Mouse (Mus musculus): ENCODE measurements around the gene Rtn2. TPM values are rescaled to one million over a fixed set of nuclear protein-coding genes. Genes with fewer than 3 reads are reported as not detected.
A peak's percentile ranks its signal among the peaks of the same experiment; 100 is the strongest.

The Rtn2 gene
- polyA plus RNA-seq, 1 experiment from 2014 or later = 27.2 TPM

DNA sequence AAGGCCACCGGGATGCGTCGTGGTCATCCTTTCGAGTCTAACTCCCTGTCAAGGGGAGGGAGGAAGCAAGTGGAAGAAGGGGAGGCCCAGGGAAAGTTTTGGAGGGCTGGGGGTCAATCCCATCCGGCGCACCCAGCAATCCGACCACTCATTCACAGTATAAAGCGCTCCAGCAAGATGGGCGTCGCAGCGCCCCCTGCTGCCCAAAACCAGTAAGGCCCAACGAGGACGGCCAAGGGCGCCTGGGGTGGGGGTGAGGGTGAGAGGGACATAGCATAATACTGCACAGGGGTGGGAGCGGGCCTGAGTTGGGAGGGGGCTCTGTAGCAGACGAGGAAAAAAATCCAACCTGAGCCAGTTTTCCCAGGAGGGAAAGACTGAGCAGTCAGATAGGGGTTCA is 21.3 kb downstream of the Rtn2 start:
- 1% methylated on average over 16 of the region's 16 CpGs for WGBS
- peaks cover 56% of the 10 kb centered on the region for H3K27me3 ChIP-seq
- ATAC-seq (replicated peaks; ENCODE audit: insufficient number of reproducible peaks, insufficient read depth, low FRiP score, low read depth) = no peak
- H3K9me3 ChIP-seq (replicated peaks) = no peaks in the 10 kb centered on the region
- H3K4me3 ChIP-seq = peak overlapping the region; percentile 45
- H3K36me3 ChIP-seq = no peaks in the 10 kb centered on the region
- peaks cover 39% of the 10 kb centered on the region for H3K4me1 ChIP-seq (replicated peaks)
- H3K9ac ChIP-seq = peak overlapping the region; percentile 35; the same call in 1 of the 2 replicates
- no peak overlapping the region for H3K27ac ChIP-seq
- peak overlapping the region; percentile 64 for H3K4me2 ChIP-seq

- 2% methylated on average over 48 of the region's 48 CpGs for WGBS
- Histone ChIP-seq H3K9me3 (replicated peaks) (no peaks in the 10 kb centered on the region), H3K4me1 (replicated peaks) (peaks cover 47% of the 10 kb centered on the region), H3K9ac (peak overlapping the region; percentile 30), H3K4me2 (peak overlapping the region; percentile 64), H3K4me3 (peak overlapping the region; percentile 45), H3K36me3 (no peaks in the 10 kb centered on the region), H3K27ac (no peak overlapping the region), H3K27me3 (peaks cover 56% of the 10 kb centered on the region)
- no peak for ATAC-seq (replicated peaks; ENCODE audit: insufficient number of reproducible peaks, insufficient read depth, low FRiP score, low read depth)
These were observed 22.3 kb downstream of the Rtn2 start for GRCm38 (mm10) chr7:19304501-19305412.

DNA sequence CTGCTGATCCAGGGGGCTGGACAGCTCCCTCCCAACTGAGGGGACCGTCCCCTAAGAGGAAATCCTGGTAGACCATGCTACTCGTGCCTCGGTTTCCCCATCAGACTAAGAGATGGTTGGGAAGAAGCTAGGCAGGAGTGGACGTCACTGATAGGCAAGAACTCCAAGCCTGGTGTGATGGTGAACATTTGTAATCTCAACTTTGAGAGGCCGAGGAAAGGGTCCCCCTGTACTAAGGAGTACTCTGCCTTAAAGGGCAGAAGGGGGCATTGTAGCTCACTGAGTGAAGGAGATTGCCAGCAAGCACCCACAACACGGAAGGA is 22.9 kb downstream of the Rtn2 start:
- Histone ChIP-seq H3K27ac (no peak overlapping the region), H3K9me3 (replicated peaks) (no peaks in the 10 kb centered on the region), H3K4me2 (peak overlapping the region; percentile 64), H3K27me3 (peaks cover 56% of the 10 kb centered on the region), H3K36me3 (no peaks in the 10 kb centered on the region), H3K9ac (no peak overlapping the region), H3K4me1 (replicated peaks) (peaks cover 47% of the 10 kb centered on the region), H3K4me3 (peak overlapping the region; percentile 45)
- WGBS = 13% methylated on average over 6 of the region's 6 CpGs
- no peak for ATAC-seq (replicated peaks; ENCODE audit: insufficient number of reproducible peaks, insufficient read depth, low FRiP score, low read depth)

DNA sequence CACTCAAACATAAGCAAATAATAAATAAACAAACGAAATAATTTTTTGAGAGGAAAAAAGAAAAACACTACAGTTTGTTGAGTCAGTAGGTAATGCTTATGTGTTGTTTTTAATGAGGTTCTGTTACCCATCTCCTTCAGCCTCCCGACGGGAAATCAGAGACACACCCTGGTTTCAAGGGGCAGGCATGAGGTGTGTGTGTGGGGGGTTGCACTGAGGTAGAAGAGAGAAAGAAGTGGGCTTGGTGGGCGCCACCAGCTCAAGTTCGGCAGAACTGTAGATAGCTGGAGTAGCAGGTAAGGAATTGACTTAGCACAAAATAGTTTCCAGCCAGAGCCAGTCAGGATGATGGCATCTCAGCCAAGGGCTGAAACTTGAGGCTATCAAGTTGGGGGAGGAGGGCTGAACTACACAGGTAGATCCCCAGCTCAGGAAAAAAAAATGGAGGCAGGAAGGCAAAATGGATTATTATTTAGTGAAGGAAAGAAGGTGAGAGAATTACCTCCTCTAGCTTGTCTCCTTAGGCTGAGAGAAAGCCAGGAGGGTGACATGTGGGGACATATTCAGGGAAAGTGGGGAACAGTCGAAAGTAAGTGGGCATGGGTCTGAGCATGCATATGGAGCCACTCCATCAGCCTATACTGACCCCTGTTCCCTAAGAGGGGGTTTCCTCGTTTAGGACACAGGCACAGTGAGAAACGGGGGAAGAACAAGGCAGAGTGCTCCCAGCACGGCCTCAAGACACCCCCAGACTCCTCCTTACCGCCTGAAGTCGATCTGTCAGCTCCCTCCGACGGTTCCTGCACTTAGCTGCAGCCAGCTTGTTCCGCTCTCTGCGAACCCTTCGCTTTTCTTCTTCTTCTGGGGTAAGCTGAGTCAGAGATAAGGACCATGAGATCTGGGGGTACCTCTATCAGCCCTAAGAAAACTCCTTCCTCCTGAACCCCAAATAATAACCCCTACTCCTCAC is 23.7 kb downstream of the Rtn2 start:
- peaks cover 49% of the 10 kb centered on the region for H3K4me1 ChIP-seq (replicated peaks)
- WGBS = 50% methylated on average over 16 of the region's 16 CpGs

DNA sequence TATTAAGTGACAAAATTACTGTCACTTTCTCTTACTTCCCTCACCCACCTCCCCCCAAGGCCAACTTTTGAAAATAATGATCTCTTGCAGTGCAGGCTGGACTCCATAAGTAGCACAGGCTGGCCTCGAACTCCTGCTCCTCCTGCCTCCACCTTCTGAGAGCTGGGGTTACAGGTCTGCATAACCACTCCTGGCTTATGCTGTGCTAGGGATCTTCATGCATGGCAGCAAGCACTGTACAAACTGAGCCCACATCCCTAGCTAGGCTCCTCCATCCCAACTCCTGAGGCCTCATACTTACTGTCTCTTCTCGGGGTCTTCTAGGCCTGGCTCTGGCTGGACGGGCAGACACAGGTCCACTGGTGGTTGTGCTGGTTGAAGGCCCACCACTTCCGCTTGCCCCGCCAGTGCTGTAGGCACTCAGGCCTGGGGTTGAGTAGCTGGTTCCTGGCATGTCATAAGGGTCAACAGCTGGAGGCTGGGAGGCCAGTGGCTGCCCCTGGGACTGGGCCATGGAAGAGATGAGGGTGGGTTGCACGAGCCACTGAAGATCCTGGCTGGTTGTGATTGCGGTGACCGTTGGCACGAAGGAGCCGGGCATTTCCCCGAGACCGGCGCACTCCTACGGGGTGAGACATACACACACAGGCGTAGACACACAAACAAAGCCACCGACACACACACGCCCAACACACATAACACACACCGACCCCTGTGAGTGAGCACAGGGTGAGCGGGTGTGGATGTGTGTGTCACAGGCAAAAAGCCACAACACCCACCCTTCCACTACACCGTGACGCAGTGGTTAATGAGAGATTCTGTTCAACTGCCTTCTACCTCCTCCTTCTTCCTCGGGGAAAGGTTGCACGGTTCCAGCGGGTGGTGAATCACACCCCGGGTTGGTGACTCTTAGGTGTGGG is 24.7 kb downstream of the Rtn2 start:
- H3K4me3 ChIP-seq = no peak overlapping the region; the same call in 1 of the 2 replicates
- H3K36me3 ChIP-seq = no peaks in the 10 kb centered on the region
- H3K4me2 ChIP-seq = peak overlapping the region; percentile 99
- H3K4me1 ChIP-seq (replicated peaks) = peaks cover 41% of the 10 kb centered on the region
- peaks cover 50% of the 10 kb centered on the region for H3K27me3 ChIP-seq
- ATAC-seq (replicated peaks; ENCODE audit: insufficient number of reproducible peaks, insufficient read depth, low FRiP score, low read depth) = no peak
- H3K27ac ChIP-seq = no peak overlapping the region
- WGBS = 71% methylated on average over 25 of the region's 25 CpGs
- H3K9me3 ChIP-seq (replicated peaks) = no peaks in the 10 kb centered on the region
- H3K9ac ChIP-seq = no peak overlapping the region

More for the DNA sequence above, 23.7 kb downstream of the Rtn2 start:
- H3K9me3 ChIP-seq (replicated peaks) = no peaks in the 10 kb centered on the region
- no peak overlapping the region for H3K9ac ChIP-seq
- no peak overlapping the region for H3K4me2 ChIP-seq
- no peak overlapping the region for H3K27ac ChIP-seq
- no peak overlapping the region for H3K4me3 ChIP-seq
- H3K36me3 ChIP-seq = no peaks in the 10 kb centered on the region
- ATAC-seq (replicated peaks; ENCODE audit: insufficient number of reproducible peaks, insufficient read depth, low FRiP score, low read depth) = no peak
- H3K27me3 ChIP-seq = peaks cover 56% of the 10 kb centered on the region

GRCm38 (mm10) chr7:19307739-19308453 is 25.5 kb downstream of the Rtn2 start:
- peak; percentile 36 for ATAC-seq (replicated peaks; ENCODE audit: insufficient number of reproducible peaks, insufficient read depth, low FRiP score, low read depth)
- Histone ChIP-seq H3K4me1 (replicated peaks) (peaks cover 41% of the 10 kb centered on the region), H3K4me2 (peak overlapping the region; percentile 99), H3K4me3 (peak overlapping the region; percentile 57), H3K36me3 (no peaks in the 10 kb centered on the region), H3K9ac (peak overlapping the region; percentile 60), H3K27me3 (peaks cover 41% of the 10 kb centered on the region), H3K27ac (peak overlapping the region; percentile 87), H3K9me3 (replicated peaks) (no peaks in the 10 kb centered on the region)
- 2% methylated on average over 18 of the region's 18 CpGs for WGBS

DNA sequence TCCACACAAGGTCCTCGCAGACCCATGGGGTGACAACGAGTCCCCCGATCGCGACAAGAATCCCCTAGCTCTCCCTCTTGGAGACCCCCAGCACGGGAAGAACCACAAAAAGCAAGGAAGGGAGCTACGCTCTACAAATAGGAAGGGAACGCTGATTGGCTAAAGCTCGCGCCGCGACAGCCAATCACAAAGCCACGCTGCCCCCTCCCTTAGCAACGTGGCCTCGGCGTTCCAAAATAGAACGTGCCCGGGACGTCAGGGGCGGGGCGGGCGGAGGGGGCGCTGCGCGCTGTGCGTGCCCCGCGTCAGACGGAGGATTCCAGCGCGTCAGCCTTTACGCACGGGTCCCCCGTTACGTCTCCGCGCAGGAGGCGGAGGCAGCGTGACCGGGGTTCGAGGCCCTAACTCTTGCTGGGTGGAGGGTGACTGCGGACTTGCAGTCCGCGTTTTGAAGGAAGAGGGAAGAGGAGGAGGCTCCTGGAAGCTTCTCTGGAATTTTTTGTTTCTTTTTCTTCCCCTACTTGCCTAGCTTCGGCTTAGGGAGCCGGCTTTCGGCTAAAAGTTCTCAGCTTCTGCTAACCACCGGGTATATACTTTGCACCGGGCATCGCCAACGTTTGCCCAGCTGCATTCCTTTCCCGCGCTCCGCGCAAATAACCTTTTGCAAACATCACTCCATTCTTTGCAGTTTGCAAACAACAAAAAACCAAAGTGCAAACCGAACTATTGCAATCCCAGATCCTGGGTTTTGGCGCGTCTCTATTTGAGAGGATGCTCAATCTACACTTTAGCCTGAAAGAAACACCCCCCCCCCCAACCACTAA is 26.2 kb downstream of the Rtn2 start:
- H3K4me3 ChIP-seq = peak overlapping the region; percentile 57
- no peaks in the 10 kb centered on the region for H3K9me3 ChIP-seq (replicated peaks)
- peak; percentile 83 for ATAC-seq (replicated peaks; ENCODE audit: insufficient number of reproducible peaks, insufficient read depth, low FRiP score, low read depth)

GRCm38 (mm10) chr7:19309278-19309883 is 27.0 kb downstream of the Rtn2 start:
- Histone ChIP-seq H3K4me1 (replicated peaks) (peaks cover 31% of the 10 kb centered on the region), H3K27me3 (peaks cover 32% of the 10 kb centered on the region), H3K4me2 (peak overlapping the region; percentile 99), H3K27ac (no peak overlapping the region), H3K36me3 (no peaks in the 10 kb centered on the region), H3K9me3 (replicated peaks) (no peaks in the 10 kb centered on the region), H3K4me3 (peak overlapping the region; percentile 57), H3K9ac (peak overlapping the region; percentile 59)
- ATAC-seq (replicated peaks; ENCODE audit: insufficient number of reproducible peaks, insufficient read depth, low FRiP score, low read depth) = no peak
- WGBS = under 1% methylated on average over 48 of the region's 48 CpGs

More for the DNA sequence above, 26.2 kb downstream of the Rtn2 start:
- H3K27ac ChIP-seq = peak overlapping the region; percentile 87
- H3K4me2 ChIP-seq = peak overlapping the region; percentile 99
- H3K9ac ChIP-seq = peak overlapping the region; percentile 60
- H3K27me3 ChIP-seq = peaks cover 39% of the 10 kb centered on the region
- H3K36me3 ChIP-seq = no peaks in the 10 kb centered on the region
- WGBS = under 1% methylated on average over 58 of the region's 58 CpGs
- peaks cover 38% of the 10 kb centered on the region for H3K4me1 ChIP-seq (replicated peaks)

DNA sequence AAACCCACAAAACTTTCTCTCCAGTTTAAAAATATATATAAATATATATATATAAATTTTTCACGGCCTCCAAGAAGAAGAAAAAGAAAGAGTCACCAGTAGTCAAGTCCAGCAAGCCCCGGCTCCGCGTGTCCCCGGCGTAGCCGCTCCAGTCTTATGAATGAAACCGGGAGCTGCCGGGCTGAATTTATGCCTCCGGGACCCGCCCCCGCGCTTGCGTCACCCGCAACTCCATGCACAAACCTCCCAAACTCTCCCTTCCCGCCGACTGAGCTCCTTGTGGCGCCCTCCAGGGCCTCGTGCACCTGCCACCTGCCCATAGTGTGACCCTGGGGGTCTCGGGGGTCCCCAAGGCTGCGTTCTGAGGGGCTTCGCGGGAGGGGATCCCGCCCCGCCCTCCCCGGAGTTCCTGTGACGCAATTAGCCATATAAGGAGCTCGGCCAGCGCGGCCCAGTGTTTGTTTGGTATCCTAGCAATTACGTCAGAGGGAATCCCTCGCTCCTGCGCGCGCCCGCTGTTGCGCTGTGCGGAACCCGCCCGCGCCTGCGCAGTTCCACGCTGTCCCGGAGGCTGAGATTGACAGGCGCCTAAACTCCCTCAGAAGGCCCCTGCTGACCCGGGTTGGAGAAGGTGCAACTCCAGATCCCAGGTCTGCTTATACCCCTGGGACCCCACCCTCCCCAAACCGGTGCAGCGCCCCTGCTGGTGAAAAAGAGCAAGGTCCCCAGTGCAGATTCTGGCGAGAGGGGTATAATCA is 27.6 kb downstream of the Rtn2 start, which contains the start of gene Fosb:
Gene Fosb, minus strand, starts transcription at position 168 of the 758 bp plus-strand sequence.
- WGBS = 1% methylated on average over 48 of the region's 49 CpGs
- H3K4me2 ChIP-seq = peak within 1 kb of the TSS; percentile 99
- no peaks in the 10 kb centered on the region for H3K9me3 ChIP-seq (replicated peaks)
- peaks cover 25% of the 10 kb centered on the region for H3K27me3 ChIP-seq
- peak within 1 kb of the TSS; percentile 46; the same call in 1 of the 2 replicates for H3K27ac ChIP-seq
- peaks cover 25% of the 10 kb centered on the region for H3K4me1 ChIP-seq (replicated peaks)
- ATAC-seq (replicated peaks; ENCODE audit: insufficient number of reproducible peaks, insufficient read depth, low FRiP score, low read depth) = peak; percentile 86
- peak within 1 kb of the TSS; percentile 59 for H3K9ac ChIP-seq
- H3K4me3 ChIP-seq = peak within 1 kb of the TSS; percentile 57
- no peaks in the 10 kb centered on the region for H3K36me3 ChIP-seq

Data from heart, embryonic 15.5 days (tissue).